Mouse (Mus musculus): ENCODE results near the gene Mapk10.
"Not testable (repeated sequence)": the region's sequence is repeated elsewhere in the genome, so short reads cannot be mapped to it uniquely, and the experiment has no call there.

DNA sequence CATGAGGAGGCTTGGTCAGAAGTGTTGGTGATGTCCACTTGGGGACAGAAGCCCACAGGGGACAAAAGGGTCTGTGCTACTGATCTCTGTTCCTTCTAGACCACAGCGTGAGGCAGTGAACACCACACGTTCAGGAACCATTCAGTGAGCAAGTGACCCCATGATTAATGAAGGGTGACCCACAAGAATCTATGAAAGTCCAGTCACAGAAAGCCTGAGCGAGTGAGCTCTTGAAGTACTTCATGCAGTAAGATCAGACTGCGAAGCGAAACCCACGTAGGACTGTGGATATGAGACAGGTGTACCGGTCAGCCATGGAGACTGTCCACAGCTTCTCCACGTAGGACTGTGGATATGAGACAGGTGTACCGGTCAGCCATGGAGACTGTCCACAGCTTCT is 338.1 kb downstream of the Mapk10 start:
- TF ChIP-seq POLR2A (IDR thresholded peaks at IDR 0.05; ENCODE audit: borderline replicate concordance, extremely low read depth, low read depth, low read length); CTCF (IDR thresholded peaks at IDR 0.05; ENCODE audit: insufficient read depth, low read length): not testable (repeated sequence)
